Mouse (Mus musculus): ENCODE data around the gene Efnb2.

- TF ChIP-seq POLR2A (IDR thresholded peaks at IDR 0.05; ENCODE audit: low read depth, low read length) (no peak), CTCF (IDR thresholded peaks at IDR 0.05; ENCODE audit: extremely low read depth, insufficient read depth, insufficient read length, insufficient replicate concordance) (no peak)
These were observed 84.2 kb downstream of the Efnb2 start for GRCm38 (mm10) chr8:8576833-8577232.

All from spleen, adult 2 months (tissue).